Mouse (Mus musculus) Muller cell, postnatal 12 days (primary cell): ENCODE results near the gene Clec11a.
"Not testable (repeated sequence)": the region's sequence is repeated elsewhere in the genome, so short reads cannot be mapped to it uniquely, and the experiment has no call there.

ENCODE experiments used
- DNase-seq: peaks from one replicate; pipeline ENCODE4 v3.0.0-alpha.2; 2015; ENCODE audit errors: inconsistent ontology term

The Clec11a gene

DNA sequence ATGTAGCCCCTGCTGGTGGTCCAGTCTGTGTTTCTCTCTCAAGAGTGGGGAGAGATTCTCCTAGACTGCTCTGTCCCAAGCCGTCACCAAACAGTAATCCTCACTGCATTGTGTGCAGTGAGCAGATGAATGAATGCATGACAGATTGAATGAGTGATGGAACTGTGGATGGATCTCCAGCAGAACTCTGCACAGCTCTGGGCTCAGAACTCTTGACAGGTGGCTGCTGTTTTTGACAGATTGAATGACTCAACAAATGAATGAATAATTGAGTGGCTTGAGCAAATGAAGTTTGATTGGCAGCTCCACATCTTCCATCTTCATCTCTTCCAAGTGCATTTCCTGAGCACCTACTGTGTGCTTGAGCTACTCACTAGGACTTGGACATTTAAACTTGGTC lies 15.6 kb upstream of the Clec11a start:
- no peak for DNase-seq

DNA sequence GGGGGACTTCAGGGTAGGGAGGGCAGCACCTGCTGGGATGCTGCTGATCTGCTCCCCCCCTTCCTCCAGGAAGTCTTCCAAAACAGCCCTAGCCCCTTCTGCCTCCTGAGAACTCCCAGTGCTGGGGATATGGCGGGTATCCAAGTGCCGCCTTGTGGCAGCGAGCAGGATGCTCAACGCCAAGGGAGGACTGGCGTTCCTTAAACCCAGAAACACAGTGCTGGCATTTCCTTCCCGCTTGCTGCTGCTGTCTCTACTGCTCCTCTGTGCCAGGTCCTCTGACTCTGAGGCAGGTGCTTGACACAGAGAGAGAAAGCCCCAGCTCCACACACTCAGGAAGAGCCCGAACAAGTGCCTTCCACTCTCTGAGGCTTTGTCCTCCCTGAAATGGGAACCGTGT lies 14.2 kb upstream of the Clec11a start:
- no peak for DNase-seq

DNA sequence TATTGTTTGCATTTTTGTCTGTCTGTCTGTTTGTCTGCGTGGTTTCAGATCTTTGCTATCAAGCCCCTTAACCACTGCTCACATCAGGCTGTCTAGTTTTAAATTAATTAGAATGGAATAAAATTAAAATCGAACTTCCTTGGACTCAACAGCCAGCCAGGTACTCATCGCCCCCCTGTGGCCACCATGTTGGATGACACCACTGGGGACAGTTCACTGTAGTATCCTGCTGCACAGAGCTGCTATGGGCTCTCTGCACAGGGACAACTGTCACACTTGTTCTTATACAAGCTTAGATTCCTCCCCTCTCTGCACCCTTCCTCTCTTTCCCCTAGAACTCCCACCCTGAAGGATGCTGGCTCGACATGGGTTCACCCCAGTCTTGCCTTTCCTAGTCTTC lies 11.2 kb upstream of the Clec11a start:
- no peak for DNase-seq

DNA sequence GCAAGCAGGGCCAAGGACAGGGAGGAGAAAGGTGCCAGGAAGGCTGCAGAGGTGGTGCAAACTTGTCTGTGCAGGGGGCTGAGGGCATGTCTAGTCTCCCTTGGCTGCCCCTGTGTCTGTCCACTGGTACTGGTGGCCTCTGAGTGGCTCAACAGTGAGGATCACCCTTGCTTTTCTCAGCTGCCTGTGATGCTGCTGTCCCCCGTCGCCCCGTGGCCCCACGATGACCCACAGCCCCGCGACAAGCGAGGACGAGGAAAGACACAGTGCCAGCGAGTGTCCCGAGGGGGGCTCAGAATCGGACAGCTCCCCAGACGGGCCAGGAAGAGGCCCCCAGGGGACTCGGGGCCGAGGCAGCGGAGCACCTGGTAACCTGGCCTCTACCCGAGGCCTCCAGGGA lies 5.8 kb upstream of the Clec11a start:
- DNase-seq, result no peak

DNA sequence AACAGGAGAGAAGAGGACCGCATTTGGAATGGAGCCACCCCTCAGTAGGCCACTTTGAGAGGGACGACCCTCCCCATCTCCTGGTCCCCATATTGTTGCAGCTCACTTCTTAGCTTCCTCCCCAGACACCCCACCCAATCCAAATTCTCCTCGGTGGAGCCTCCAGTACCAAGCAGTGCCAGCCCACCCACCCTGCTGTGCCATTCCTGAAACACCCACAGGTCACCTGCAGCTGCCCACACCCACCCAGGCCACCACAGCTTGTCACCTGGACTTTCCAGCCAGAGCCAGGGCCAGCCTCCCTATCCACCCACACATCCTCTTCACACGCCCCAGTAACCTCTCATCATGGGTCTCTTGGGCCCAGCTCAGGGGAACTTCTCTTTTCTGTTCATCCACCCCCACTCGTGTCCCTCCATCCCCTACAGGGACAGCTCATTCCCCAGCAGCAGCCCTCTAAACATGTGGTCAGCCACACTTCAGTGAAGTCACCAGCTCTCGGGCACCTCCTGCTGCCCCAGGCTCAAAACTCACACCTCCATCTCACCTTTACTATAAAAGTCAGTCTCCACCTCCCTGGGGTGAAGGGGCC lies 5.1 kb upstream of the Clec11a start:
- no peak for DNase-seq

DNA sequence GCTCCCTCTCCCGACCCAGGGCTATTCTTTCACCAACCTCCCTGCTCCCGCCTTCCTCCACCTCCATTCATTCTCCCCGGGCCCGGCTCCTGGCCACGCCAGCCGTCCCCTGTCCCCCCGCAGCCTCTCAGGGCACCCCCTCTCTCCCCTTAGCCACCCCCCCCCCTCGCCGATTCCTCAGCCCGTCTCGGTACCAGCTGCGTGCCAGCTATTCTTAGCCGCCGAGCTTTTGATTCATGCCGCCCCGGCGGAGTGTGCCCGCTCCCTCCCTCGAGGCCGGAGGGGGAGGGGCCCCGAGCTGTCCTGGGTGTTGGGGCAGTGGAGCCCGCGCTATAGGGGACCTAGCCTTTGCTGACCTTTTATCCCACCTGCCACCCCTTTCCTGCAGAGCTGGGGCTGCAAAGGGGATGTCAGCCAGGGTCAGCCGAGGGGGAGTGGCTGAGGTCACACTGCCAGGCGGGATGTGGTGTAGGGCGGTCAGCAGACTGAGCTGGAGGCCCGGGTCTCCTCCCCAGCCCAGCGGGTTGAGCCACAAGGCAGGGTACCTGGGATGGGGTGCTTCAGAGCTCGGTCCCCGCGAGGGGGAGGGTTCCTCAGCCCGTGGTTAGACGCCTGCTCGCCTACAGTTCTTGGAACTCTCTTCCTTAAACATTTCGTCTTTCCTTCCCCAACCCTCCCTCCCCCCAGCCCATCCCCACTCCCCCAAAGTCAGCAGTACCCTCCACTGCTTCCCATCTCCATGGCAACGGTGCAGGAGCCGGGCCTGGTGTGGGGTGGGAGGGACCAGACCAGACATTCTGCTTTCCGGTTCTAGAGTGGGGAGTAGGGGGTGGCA lies 4.4 kb upstream of the Clec11a start:
- peak; percentile 36 for DNase-seq

DNA sequence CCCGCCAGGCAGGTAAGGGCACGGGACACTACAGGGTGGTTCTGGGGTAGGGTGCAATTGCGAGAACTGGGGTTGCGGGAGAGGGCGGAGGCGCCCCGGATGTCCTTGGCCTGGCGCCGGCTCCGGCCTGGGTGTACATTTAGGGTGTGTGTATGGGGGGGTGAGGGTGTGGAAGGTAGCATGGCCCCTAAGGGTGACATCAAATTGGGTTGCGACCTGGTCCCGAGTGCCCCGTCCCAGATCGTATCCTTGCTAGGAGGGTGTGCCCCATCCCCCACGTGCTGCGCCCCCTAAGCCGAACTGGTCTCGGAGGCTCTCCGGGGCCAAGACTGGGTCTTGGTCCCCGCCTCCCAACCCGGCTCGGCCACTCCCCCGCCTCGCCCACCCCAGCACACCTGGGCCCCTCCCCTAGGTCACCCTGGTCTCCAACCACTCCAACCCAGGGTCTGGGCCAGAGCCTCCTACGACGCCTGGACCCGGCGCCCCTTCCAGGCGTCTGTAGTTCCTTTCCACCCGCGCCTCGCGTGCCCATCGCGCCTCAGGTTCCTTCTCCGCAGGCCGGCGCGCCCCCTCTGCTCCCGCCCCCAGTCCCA lies 3.7 kb upstream of the Clec11a start:
- DNase-seq, result no peak

DNA sequence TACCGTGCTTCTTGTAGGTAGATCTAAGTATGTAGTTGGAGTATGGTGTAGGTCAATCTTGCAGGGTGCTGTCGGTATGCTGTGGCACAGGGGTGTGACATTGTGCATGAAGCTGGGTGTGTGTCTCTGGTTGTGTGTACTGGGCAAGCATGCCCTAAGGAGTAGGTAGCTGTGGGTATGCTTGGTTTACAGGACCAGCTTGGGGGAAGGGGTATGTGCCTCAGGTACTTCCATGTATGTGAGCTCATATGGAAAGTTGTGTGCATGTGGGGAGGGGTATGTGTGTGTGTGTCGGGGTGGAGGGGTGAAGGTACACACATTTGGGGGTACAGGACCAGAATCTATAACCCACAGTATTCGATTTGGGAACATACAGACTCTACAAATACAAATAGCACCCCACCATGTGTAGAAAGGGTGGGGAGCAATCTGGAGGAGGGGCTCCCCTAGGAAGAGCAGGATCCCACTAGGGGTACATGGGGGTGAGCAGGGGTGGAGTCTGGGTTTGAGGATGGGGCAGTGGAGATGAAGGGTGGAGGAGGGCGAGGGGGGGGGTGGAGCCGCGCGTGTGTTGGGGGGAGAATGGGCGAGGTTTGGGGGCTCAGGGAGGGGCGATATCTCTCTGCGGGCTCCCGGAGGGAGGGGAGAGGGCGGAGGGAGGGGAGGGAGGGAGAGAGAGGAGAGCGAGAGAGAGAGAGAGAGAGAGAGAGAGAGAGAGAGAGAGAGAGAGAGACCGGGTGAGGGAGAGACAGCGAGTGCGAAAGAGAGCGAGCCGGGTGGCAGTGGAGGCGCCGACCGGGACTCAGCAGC lies 3.0 kb upstream of the Clec11a start, which contains the start of gene Shank1:
Gene Shank1, plus strand, starts transcription at position 779 of the 810 bp plus-strand sequence.
- no peak for DNase-seq

DNA sequence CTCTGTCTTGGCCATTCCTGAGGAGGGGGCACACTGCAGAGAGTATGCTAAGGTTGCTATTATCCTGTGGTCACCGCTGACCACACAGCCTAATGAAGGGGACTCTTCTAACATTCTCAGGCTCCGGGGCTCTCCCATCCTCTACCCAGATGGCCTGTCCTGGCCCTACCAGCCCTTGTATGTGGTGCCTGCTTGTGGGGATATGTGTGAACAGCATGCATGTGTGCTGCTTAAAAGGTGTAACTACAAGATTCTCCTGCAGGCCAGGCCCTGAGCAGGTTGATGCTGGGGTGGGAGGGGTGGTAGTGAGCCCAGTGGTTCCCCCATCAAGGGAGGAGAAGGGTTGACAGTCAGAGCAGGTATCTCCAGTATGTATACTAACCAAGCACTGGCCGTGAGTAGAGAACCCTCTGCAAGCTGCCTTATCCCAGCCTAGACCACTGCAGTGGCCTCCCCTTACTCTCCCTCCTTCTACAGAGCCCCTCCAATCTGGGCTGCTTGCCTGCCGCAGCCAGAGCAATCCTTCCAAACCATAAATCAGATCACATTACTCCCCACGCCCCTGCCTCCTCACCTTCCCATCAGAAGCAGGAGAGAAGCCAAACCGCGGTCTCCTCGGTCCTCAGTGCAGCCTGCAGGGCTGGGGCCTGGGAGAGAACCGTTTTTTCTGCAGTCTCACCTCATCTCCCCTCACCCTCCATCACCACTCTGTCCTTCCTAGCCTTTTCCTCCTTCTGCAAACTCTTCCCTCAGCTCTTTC lies 739 bp upstream of the Clec11a start:
- DNase-seq, result no peak

DNA sequence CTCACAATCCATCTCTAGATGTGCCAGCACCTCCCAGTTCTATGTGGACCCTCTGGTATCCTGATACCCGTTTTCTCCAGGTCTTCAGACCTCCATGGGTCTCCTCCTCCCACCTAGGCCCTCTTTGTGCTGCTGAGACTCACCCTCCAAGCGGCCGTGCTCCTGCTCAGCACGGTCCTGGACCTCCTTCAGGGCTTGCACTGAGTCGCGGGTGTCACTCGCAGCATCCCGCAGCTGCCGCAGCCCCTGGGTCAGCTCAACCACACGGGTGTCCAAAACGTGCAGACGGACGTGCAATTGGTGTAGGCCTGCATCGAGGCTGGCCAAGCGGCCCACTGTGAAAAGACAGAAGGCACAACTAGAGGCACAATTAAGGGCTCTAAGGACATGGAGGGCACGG lies 1.0 kb downstream of the Clec11a start:
- no peak for DNase-seq

DNA sequence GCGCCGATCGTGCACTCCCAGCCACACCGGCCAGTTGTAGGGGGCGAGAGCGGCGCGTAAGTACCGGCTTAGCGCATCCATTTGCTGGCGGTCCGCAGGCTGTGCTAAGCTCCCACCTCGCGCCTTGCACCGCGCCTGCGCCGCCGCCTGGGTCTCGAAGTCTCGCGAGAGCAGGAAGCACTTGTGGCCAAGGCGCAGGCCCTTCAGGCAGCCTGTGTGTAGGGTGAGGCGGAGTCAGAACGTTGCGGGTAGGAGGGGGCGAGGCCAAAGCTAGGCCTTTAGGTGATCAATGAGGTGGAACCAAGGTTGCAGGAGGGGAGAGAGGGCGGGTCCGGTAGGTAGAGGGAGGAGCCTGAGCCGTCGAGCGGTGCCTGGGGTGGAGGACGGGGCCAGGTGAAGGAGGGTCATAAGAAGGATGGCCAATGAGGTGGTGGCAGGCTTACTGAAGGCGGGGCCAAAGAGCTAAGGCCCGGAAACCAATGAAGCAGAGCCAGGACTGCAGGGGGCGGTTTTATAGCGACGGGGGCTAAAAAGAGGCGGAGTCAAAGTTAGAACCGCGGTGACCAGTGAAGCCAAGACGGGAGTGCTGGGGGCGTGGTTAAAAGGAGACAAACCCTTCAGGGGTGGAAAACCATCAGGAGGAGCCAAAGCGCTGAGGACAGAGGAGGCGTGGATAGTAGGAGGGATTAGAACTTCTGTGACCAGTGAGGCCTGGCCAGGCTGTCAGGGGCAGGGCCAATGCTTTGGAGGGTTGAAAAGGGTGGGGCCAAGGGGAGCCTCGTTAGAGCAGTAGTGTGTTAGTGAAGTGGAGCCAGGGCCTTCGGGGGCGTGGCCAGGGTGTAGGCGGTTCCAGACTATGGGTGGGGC lies 1.7 kb downstream of the Clec11a start:
- DNase-seq, result peak; percentile 100

DNA sequence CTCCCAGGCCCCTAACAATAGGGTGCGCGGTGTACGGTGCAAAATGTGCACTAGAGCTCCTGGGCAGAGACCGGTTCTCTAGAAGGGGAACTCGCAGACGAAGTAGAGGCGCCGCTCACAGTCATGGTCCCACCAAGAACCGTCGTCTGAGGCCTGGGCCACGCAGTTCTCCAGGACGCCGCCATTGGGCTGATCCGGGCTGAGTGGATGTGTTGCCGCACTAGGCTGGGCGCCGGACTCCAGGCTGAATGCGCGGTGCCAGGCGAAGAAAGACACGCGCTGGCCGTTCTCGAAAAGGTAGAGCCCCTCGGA lies 2.3 kb downstream of the Clec11a start:
- DNase-seq, result no peak

DNA sequence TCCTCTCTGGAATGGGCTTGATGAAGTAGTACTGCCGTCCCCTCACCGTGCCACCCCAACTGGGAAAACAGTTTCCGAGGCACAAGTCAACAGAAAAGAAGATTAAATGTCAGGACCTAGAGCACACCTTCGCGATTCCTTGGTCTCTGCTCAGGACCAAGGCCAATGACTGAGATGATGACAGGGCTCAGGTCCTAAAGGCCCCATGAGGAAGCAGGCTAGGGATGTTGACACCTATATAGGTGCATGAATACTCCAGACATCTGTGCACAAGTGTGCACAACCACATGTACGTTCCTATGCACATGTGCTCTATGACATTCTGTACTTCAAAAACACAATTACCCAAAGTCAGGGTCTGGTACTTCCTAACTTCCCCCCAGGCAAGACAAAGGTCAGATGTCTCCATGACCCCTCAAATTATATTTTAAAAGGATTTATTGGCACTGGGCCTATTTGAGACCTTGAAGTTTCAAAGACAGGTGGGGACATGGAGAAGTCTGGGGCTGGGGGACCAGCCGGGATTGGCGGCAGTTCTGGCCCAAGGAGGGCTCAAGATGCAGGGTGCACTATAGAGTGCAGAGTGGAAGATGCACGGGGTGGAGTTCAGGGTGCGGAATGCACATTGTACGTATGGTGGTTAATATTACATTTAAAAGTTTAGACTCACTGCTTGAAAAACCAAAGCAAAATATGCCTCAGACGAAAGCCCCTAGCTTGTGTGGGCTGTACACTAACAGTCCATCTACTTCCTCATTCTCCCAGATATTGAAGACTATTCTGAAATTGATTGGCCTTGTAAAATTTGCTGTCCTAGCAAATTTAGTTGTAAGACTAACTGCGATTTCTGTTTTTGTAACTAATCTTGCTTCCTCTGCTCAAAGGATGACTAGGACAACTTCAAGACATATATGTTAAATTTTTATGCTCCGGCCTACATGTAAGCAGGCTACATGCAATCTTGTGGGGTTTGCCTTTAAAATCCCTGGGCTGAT lies 3.1 kb downstream of the Clec11a start:
- no peak for DNase-seq

DNA sequence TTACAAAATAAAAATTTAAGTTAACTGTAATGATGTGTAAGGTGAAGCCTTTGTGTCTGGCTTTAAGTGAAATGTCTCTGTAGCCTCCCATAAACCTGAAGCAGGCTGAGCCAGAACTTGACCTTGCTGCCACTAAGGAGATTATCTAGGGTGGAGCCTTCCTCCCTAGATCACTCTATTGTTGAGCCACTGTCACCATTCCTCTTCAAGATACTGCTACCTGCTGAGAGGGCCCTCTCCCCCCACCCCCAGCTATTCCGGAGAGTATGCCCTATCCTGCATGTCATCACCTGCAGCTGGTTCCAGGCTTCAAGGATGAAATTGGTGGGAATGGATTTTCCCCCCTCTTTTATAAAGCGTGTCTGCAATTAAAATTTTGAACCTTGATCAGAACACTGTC lies 9.2 kb downstream of the Clec11a start:
- not testable (repeated sequence) for DNase-seq

DNA sequence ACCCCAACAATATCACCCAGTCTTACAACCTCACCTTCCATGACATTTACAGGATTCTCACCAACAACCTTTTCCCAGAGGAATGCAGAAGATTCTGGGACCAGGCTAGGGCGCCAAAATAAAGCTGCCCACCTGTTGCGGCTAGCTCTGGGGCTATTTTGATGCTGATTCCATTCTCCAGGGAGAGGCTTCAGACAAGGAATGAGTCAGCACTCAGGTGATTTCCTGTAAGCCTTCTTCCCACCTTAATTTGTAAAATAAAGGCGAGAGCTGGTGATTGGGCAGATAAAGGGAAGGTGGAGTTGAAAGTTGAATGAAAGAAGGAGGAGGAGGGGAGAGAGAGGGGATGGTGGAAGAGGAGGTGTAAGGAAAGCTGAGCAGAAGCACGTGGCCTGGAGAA lies 15.3 kb downstream of the Clec11a start:
- DNase-seq, result no peak

DNA sequence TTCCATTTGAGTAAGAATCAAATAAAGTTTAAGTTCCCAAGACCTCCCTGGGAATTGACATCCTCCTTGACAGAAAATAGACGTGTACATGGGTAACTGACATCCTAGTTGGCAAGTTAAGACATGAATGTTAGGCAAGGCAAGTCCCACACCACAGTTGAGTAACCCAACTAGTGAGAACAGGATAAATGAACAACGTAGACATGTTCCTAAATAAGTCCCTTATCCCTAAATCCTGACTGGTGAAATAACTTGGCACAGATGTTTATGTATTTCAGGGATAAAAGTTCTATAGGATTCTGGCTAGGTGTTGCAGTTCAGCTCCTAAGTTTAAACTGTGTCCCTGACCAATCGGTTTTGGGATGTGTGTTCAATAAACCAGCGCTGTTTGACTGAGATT lies 15.7 kb downstream of the Clec11a start:
- DNase-seq, result no peak

DNA sequence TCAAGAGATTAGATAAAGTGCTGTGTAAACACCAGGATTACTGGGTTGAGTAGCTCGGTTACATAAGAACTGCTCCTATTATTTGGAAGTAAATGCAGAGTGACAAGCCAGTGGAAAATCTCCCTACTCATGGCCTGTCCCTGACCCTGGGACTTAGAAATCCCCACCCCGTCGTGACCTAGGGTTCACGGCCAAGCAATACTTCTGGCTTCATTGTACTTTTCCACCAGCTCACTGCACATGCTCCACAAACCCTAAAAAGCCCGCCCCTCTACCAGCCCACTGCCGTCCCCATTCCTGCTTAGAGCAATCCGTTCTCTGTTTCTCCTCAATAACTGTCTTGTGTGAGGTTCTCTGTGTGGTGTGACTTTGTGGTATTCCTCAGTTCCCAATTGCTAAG lies 18.9 kb downstream of the Clec11a start:
- DNase-seq, result no peak

DNA sequence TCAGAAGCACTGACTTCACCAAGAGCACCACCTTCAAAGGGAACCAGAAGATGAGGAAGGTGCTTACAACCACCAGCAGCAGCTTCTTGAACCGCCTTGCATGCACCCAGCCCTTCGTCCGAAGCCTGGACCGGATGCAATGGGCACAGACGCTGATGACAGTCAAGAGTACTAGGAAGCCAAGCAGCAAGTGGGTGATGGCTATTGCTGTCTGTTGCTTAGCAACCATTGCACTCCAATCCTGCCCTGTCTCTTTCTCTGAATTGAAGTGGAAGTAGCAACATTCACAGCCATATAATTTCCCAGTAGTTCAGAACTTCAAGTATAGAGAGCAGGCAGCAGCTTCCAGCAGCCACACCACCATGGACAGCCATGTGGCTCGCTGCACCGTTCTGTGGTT lies 25.1 kb downstream of the Clec11a start:
- DNase-seq, result no peak

DNA sequence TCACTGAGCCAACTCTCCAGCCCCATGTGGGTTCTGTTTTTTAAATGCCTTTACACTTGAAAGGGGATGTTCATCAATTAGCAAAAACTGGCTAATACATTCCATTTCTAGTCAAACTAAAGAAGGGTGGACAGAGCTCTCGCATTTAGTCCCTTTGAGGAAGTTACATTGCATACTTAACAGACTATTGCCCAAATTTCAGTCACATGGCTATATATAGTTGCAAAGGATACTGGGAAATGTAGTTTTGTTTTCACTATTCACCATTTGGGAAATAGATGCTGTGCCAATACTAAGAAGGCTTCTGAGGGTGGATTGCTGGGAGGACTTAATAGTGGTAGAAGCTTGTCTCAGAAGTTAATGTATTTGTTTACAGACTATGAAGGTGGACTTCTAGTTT lies 25.7 kb downstream of the Clec11a start:
- DNase-seq, result no peak

DNA sequence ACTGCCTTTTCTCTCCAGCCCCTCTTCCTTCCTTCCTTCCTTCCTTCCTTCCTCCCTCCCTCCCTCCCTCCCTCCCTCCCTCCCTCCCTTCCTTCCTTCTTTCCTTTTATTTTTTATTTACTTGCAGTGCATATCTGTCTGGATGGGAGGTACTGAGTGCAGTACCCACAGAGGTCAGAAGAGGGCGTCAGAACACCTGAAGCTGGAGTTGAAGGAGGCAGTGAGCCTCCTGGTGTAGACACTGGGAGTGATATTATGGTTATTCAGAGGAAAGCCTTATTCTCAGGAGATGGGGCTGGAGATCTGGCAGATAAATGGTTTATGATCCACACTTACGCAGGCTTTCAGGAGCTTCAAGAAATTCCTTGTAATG lies 29.5 kb downstream of the Clec11a start:
- DNase-seq, result no peak
